In the genomic region with DNA sequence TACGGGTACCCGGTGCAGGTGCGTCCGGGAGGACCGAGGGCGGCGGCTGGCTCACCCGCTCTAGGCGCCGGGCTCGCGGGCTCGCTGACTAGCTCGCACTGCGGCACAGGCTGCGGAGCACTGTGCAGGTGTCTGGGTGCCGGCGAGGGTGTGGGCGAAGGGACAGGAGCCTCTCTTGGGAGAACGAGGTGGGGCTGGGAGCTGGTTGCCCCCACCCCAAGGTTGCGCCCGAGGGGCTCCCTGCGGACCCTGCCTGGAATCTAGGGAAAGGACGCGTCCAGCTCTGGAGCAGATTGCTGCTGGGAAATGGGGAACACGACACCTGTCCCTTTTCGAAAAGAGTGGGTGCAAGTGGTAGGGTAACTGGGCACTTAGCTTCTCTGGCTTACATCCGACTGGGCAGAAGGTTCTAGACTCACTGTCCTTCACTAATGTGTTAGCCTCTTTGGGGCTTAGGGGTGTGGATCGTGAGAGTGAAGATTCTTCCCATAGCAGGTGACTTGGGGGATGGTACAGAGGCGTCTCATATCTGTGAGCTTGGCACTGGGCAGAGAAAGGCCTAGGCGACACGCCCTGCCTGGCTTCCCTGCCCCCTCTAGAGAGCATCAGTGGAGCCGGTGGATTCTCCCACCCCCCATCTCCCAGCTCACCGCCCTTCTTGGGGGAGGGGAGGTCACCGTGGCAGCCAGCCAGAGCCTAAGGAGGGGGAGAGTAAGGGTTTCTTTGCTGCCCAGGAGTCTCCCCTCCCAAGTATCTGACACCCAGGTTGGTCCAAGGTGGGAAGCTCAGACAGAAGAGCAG, we compare ENCODE assay signal across 7 mouse cellular contexts. TPM values are rescaled to one million over a fixed set of nuclear protein-coding genes. Genes with fewer than 3 reads are reported as not detected.
DNase-seq lines count a peak whose midpoint lies in the region; ATAC-seq and TF ChIP-seq lines count a peak whose summit lies in the region.

No protein-coding gene starts in this region.

- H3K36me3 ChIP-seq in midbrain, embryonic 14.5 days (ENCODE audit: control insufficient read depth, insufficient read depth, low read length), result no peaks in the 10 kb centered on the region

- peak overlapping the region; percentile 93 for H3K27ac ChIP-seq in cerebellum, adult 2 months (ENCODE audit: insufficient read depth, low read length)
- H3K27ac ChIP-seq in midbrain, embryonic 14.5 days (replicated peaks; ENCODE audit: low read depth, low read length), result peak overlapping the region; percentile 95

- H3K27me3 ChIP-seq in cerebellum, adult 2 months (ENCODE audit: control insufficient read depth, insufficient read depth, low read length), result no peaks in the 10 kb centered on the region
- H3K27me3 ChIP-seq in midbrain, embryonic 14.5 days (ENCODE audit: control insufficient read depth, insufficient read depth, low read length), result no peaks in the 10 kb centered on the region

- no peak for DNase-seq in lung, adult 2 months
- no peak for DNase-seq in lung, postnatal 25 days (ENCODE audit: low spot score)
- peak; percentile 68 to 76 for DNase-seq in cerebellum, adult 2 months
- peak; percentile 51 to 54 for DNase-seq in layer of hippocampus, postnatal 36 days
- DNase-seq in midbrain, embryonic 14.5 days, result peak; percentile 67

- H3K4me3 ChIP-seq in lung, adult 2 months (replicated peaks; ENCODE audit: extremely low read depth, low read depth, low read length), result peak overlapping the region; percentile 90
- peak overlapping the region; percentile 97 for H3K4me3 ChIP-seq in cerebellum, adult 2 months (replicated peaks; ENCODE audit: insufficient read depth, low read depth, low read length)
- peak overlapping the region; percentile 96 for H3K4me3 ChIP-seq in midbrain, embryonic 14.5 days (replicated peaks; ENCODE audit: low read depth, low read length)

- 0 out of 2 replicates have a peak, but pooled peaks have one; percentile 12 for ATAC-seq in granulocyte monocyte progenitor cell, adult 5-6 weeks (replicated peaks; ENCODE audit: poor library complexity, severe bottlenecking)
- peak; percentile 18; the same call in 1 of the 2 replicates for ATAC-seq in midbrain, embryonic 14.5 days (ENCODE audit: low FRiP score, low TSS enrichment)
- ATAC-seq in monocyte, adult 5-6 weeks (replicated peaks; ENCODE audit: insufficient number of reproducible peaks, low FRiP score, low TSS enrichment, poor library complexity, severe bottlenecking), result no peak

- H3K4me1 ChIP-seq in lung, adult 2 months (ENCODE audit: control insufficient read depth, insufficient read depth, low read length), result peaks cover 19% of the 10 kb centered on the region
- H3K4me1 ChIP-seq in cerebellum, adult 2 months (ENCODE audit: control insufficient read depth, insufficient read depth, low read length), result peaks cover 45% of the 10 kb centered on the region
- H3K4me1 ChIP-seq in midbrain, embryonic 14.5 days (ENCODE audit: control insufficient read depth, insufficient read depth, low read length), result peaks cover 46% of the 10 kb centered on the region

- no peak for TF ChIP-seq POLR2A in lung, adult 2 months (IDR thresholded peaks at IDR 0.05; ENCODE audit: borderline replicate concordance, extremely low read depth, low read depth, low read length)
- no peak for TF ChIP-seq POLR2A in cerebellum, adult 2 months (IDR thresholded peaks at IDR 0.05; ENCODE audit: borderline replicate concordance, insufficient read depth, low read length)

- H3K4me2 ChIP-seq in midbrain, embryonic 14.5 days (ENCODE audit: low read length), result peak overlapping the region; percentile 88

- no peak for TF ChIP-seq CTCF in lung, adult 2 months (IDR thresholded peaks at IDR 0.05; ENCODE audit: insufficient read depth, low read length)
- no peak for TF ChIP-seq CTCF in cerebellum, adult 2 months (IDR thresholded peaks at IDR 0.05; ENCODE audit: borderline replicate concordance, insufficient read depth, low read depth, low read length)

- peak overlapping the region; percentile 95 for H3K9ac ChIP-seq in midbrain, embryonic 14.5 days (replicated peaks; ENCODE audit: low read length)

- 7% methylated on average over 35 of the region's 35 CpGs for WGBS in lung, adult 2 months
- under 1% methylated on average over 35 of the region's 35 CpGs for WGBS in cerebellum, adult 2 months
- WGBS in midbrain, embryonic 14.5 days, result under 1% methylated on average over 35 of the region's 35 CpGs

- H3K9me3 ChIP-seq in midbrain, embryonic 14.5 days (ENCODE audit: control insufficient read depth, low read length), result no peaks in the 10 kb centered on the region

RNA-seq across cellular contexts. Expression of gene Rab6b, which starts 1.1 kb away (rescaled TPM):
- polyA plus RNA-seq in lung, adult 2 months (2012; rRNA removed), result 10.6 and 21.3 TPM in 2 replicates
- polyA plus RNA-seq in cerebellum, adult 2 months (2012; rRNA removed), result 188 and 199 TPM in 2 replicates
- total RNA-seq in granulocyte monocyte progenitor cell, adult 5-6 weeks (2014; fragmentation: Nextera tagmentation), result 0.11 and 0.23 TPM in 2 replicates
- total RNA-seq in granulocyte monocyte progenitor cell, adult 5-6 weeks (2017), result 0.15 and 0.17 TPM in 2 replicates
- 100 to 1,000 TPM; 439 to 461 TPM for total RNA-seq in layer of hippocampus, postnatal 36 days (2021)
- polyA plus RNA-seq in midbrain, embryonic 14.5 days (2014; fragmentation: Nextera tagmentation; extraction: Ambion mirVana), result 64.2 and 93.4 TPM in 2 replicates
- 0.48 to 6.9 TPM (median 4.3 TPM) in 3 replicates for total RNA-seq in monocyte, adult 5-6 weeks (2017)

Comparison
In these comparisons a context has a peak if more than half of its experiments do, and no peak if none do; other contexts are left out.
1. DNase-seq: peak in cerebellum, adult 2 months (2 of 2), layer of hippocampus, postnatal 36 days (2 of 2) and midbrain, embryonic 14.5 days (single experiment); none in lung, adult 2 months (single experiment) and lung, postnatal 25 days (single experiment).
2. RNA of gene Rab6b, which starts 1.1 kb away (total RNA-seq): 439 to 461 TPM in layer of hippocampus, postnatal 36 days; 0.48 to 6.9 TPM in monocyte, adult 5-6 weeks and 0.11 to 0.23 TPM in granulocyte monocyte progenitor cell, adult 5-6 weeks; every median in the first group is over 10 times any median in the second.
3. Peak in every context shown above with its lines, with median percentiles within 50 percentile points of each other: H3K4me3 ChIP-seq.